In genomic region chr11:100746546-100746945, GRCm38 (mm10) we compare ENCODE assay signal across 22 mouse cellular contexts. TPM values are rescaled to one million over a fixed set of nuclear protein-coding genes. Genes with fewer than 3 reads are reported as not detected.
DNase-seq lines count a peak whose midpoint lies in the region; ATAC-seq and TF ChIP-seq lines count a peak whose summit lies in the region.
"Had no signal": no experiment of that assay in that cellular context is flagged by ENCODE, and none has a peak within 500 bp of the region (broad histone marks: within the 10 kb centered on the region; RNA-seq: fewer than 3 reads in every experiment).

No protein-coding gene starts in this region.

- no peak overlapping the region for H3K4me3 ChIP-seq in liver, postnatal 0 days (ENCODE audit: low read depth, low read length)
- no peak overlapping the region for H3K4me3 ChIP-seq in midbrain, embryonic 10.5 days
- H3K4me3 ChIP-seq: embryonic facial prominence, embryonic 10.5 days; embryonic facial prominence, embryonic 12.5 days; forebrain, embryonic 13.5 days; forebrain, embryonic 15.5 days had no signal

- 0 out of 2 replicates have a peak overlapping the region, but pooled peaks have one; percentile 3 for H3K27ac ChIP-seq in liver, postnatal 0 days (ENCODE audit: low read depth)
- no peak overlapping the region for H3K27ac ChIP-seq in midbrain, embryonic 10.5 days (replicated peaks)
- H3K27ac ChIP-seq: embryonic facial prominence, embryonic 10.5 days; embryonic facial prominence, embryonic 12.5 days; forebrain, embryonic 13.5 days; forebrain, embryonic 15.5 days had no signal

- no peak overlapping the region for H3K9ac ChIP-seq in liver, postnatal 0 days (replicated peaks)
- H3K9ac ChIP-seq: embryonic facial prominence, embryonic 12.5 days; forebrain, embryonic 13.5 days; forebrain, embryonic 15.5 days; forebrain, postnatal 0 days had no signal

- no peak for ATAC-seq in liver, postnatal 0 days
- no peak for ATAC-seq in inflammation-experienced regulatory T-cells, adult 6 months
- ATAC-seq: forebrain, embryonic 13.5 days; forebrain, embryonic 15.5 days; forebrain, postnatal 0 days had no signal

- H3K36me3 ChIP-seq in liver, postnatal 0 days (replicated peaks; ENCODE audit: insufficient read depth, low read length), result no peaks in the 10 kb centered on the region
- peaks cover 2% of the 10 kb centered on the region; the same call in 1 of the 2 replicates for H3K36me3 ChIP-seq in midbrain, embryonic 10.5 days
- H3K36me3 ChIP-seq: embryonic facial prominence, embryonic 10.5 days; embryonic facial prominence, embryonic 12.5 days had no signal

- no peaks in the 10 kb centered on the region for H3K9me3 ChIP-seq in liver, postnatal 0 days (ENCODE audit: low read length)
- H3K9me3 ChIP-seq in midbrain, embryonic 10.5 days (replicated peaks), result no peaks in the 10 kb centered on the region
- H3K9me3 ChIP-seq: embryonic facial prominence, embryonic 10.5 days; embryonic facial prominence, embryonic 12.5 days; forebrain, embryonic 13.5 days; forebrain, embryonic 15.5 days had no signal

- 84% methylated on average over 10 of the region's 10 CpGs for WGBS in liver, postnatal 0 days (ENCODE audit: insufficient replicate concordance)
- 84% methylated on average over 10 of the region's 10 CpGs for WGBS in midbrain, embryonic 10.5 days

- peaks cover 10% of the 10 kb centered on the region; the same call in 1 of the 2 replicates for H3K27me3 ChIP-seq in liver, postnatal 0 days (ENCODE audit: insufficient read depth, low read length)
- peaks cover 32% of the 10 kb centered on the region for H3K27me3 ChIP-seq in midbrain, embryonic 10.5 days (ENCODE audit: low read depth, poor library complexity, severe bottlenecking)
- H3K27me3 ChIP-seq: forebrain, embryonic 15.5 days had no signal

- TF ChIP-seq CTCF in liver, postnatal 0 days (IDR thresholded peaks at IDR 0.05; ENCODE audit: low read depth), result no peak

- H3K4me1 ChIP-seq in liver, postnatal 0 days (ENCODE audit: insufficient read depth), result peaks cover 12% of the 10 kb centered on the region
- H3K4me1 ChIP-seq in midbrain, embryonic 10.5 days, result no peaks in the 10 kb centered on the region
- H3K4me1 ChIP-seq: embryonic facial prominence, embryonic 12.5 days; forebrain, embryonic 13.5 days; forebrain, embryonic 15.5 days had no signal

- DNase-seq in liver, postnatal 0 days, result no peak
- DNase-seq in liver (no peak), ES-CJ7 (ENCODE audit: low read depth, low spot score) (peak; percentile 67), ZHBTc4 (ENCODE audit: low read depth, low spot score) (peak; percentile 52)
- DNase-seq in midbrain, embryonic 10.5 days (ENCODE audit: low spot score), result no peak
- DNase-seq: adrenal gland, adult 8-10 months; adrenal gland, postnatal 14 days; adrenal gland, postnatal 36 days; cerebellum, adult 11-12 months; cerebellum, adult 2 months; cerebellum, adult 9-10 months; cerebellum, postnatal 10 days; cerebellum, postnatal 25 days; forebrain, postnatal 0 days had no signal

- no peak for TF ChIP-seq EP300 in liver, postnatal 0 days (IDR thresholded peaks at IDR 0.05; ENCODE audit: low read depth)

- no peak overlapping the region for H3K4me2 ChIP-seq in liver, postnatal 0 days (ENCODE audit: low read depth, low read length)
- H3K4me2 ChIP-seq: embryonic facial prominence, embryonic 12.5 days; forebrain, embryonic 13.5 days; forebrain, embryonic 15.5 days had no signal

RNA-seq across cellular contexts. Expression of gene Rab5c, which starts 8.5 kb away (rescaled TPM):
- 16.6 and 17.0 TPM in 2 replicates for polyA plus RNA-seq in liver, postnatal 0 days (2015; fragmentation: Nextera tagmentation; extraction: Ambion mirVana)
- polyA plus RNA-seq in inflammation-experienced regulatory T-cells, adult 6 months (2017; shearing (Covaris generic)), result 10 to 100 TPM; 24.7 to 54.7 (median 48.7) TPM
- 14.8 and 15.4 TPM in 2 replicates for polyA plus RNA-seq in midbrain, embryonic 10.5 days (2016; fragmentation: Nextera tagmentation; extraction: Ambion mirVana)

RNA-seq across cellular contexts. Expression of gene Kcnh4, which starts 13.2 kb away (rescaled TPM):
- not detected in 2 replicates for polyA plus RNA-seq in liver, postnatal 0 days (2015; fragmentation: Nextera tagmentation; extraction: Ambion mirVana)
- under 1 TPM in 1 of 3 experiments, not detected in 2; 0.47 TPM for polyA plus RNA-seq in inflammation-experienced regulatory T-cells, adult 6 months (2017; shearing (Covaris generic))
- 1.1 and 2.6 TPM in 2 replicates for polyA plus RNA-seq in midbrain, embryonic 10.5 days (2016; fragmentation: Nextera tagmentation; extraction: Ambion mirVana)
- polyA plus RNA-seq: C2C12 had no signal

RNA-seq across cellular contexts. Expression of gene Hcrt, which starts 16.2 kb away (rescaled TPM):
- not detected in 2 replicates for polyA plus RNA-seq in liver, postnatal 0 days (2015; fragmentation: Nextera tagmentation; extraction: Ambion mirVana)
- not detected for polyA plus RNA-seq in inflammation-experienced regulatory T-cells, adult 6 months (2017; shearing (Covaris generic))
- 0.26 TPM in 1 of 2 replicates, not detected in the other for polyA plus RNA-seq in midbrain, embryonic 10.5 days (2016; fragmentation: Nextera tagmentation; extraction: Ambion mirVana)
- polyA plus RNA-seq: C2C12; cerebellum, adult 2 months; embryonic facial prominence, embryonic 10.5 days; embryonic facial prominence, embryonic 12.5 days; embryonic facial prominence, embryonic 14.5 days; forebrain, embryonic 11.5 days; forebrain, embryonic 13.5 days had no signal

RNA-seq across cellular contexts. Expression of gene Ghdc, which starts 24.2 kb away (rescaled TPM):
- polyA plus RNA-seq in liver, postnatal 0 days (2015; fragmentation: Nextera tagmentation; extraction: Ambion mirVana), result 1.6 and 1.9 TPM in 2 replicates
- polyA plus RNA-seq in inflammation-experienced regulatory T-cells, adult 6 months (2017; shearing (Covaris generic)), result 1 to 10 TPM; 1.7 to 2.6 (median 2.1) TPM
- 3.9 and 4.4 TPM in 2 replicates for polyA plus RNA-seq in midbrain, embryonic 10.5 days (2016; fragmentation: Nextera tagmentation; extraction: Ambion mirVana)

RNA-seq across cellular contexts. Expression of gene Hspb9, which starts 32.9 kb away (rescaled TPM):
- polyA plus RNA-seq in liver, postnatal 0 days (2015; fragmentation: Nextera tagmentation; extraction: Ambion mirVana), result 0.35 and 0.40 TPM in 2 replicates
- polyA plus RNA-seq in inflammation-experienced regulatory T-cells, adult 6 months (2017; shearing (Covaris generic)), result 1 to 10 TPM in 1 of 3 experiments, not detected in 2; 1.1 TPM
- polyA plus RNA-seq in midbrain, embryonic 10.5 days (2016; fragmentation: Nextera tagmentation; extraction: Ambion mirVana), result 0.26 and 0.29 TPM in 2 replicates
- polyA plus RNA-seq: cerebellum, adult 2 months; embryonic facial prominence, embryonic 12.5 days; embryonic facial prominence, embryonic 14.5 days; forebrain, embryonic 13.5 days had no signal

Comparison
In these comparisons a context has a peak if more than half of its experiments do, and no peak if none do; other contexts are left out.
1. DNase-seq: peak in ES-CJ7 (single experiment) and ZHBTc4 (single experiment); none in liver, postnatal 0 days (single experiment), liver (single experiment) and midbrain, embryonic 10.5 days (single experiment).